Mouse (Mus musculus) T-helper 2 cell (primary cell): ENCODE data around the gene Tirap.

Experiments
- in situ Hi-C: fragments of 300-600 bp; cut with MboI, MseI; formaldehyde crosslinking; loops from one replicate; pipeline ENCODE4 v1.15.1; 2025; ENCODE audit warnings: high pct_unique_total_duplicates

Tirap gene

DNA sequence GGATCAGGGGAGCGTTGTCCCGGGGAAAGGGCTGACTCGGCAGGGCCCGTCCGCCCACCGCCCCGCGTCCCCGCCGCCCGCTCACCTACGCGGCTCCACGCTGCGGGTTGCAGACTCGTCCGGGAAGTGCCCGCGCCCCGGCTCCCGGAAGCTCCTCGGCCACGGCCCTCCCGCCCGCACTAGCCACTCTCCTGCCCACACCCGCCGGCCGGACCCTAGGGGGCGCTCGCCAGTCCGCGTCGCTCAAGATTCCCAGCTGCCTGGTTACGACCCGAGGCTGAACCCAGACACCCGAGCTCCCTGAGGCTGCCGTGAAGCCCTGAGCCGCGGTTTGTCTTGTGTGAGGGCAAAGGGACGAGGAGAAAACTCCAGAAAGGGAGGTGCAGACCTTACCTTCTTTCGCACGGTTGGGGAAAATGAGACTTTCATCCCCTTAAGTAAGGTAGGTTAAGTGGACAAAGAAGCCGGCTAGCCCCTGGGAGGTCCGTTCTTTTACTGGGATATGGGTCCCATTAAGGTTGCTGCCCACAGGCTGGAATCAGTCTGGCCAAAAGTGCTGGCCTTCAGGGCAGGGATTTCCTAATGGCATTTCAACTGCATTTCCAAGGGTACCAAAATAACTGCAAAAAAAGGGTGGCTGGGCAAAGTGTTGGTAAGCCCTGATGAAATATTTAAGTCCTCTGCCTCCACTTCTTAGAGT, at the start of gene Tirap, which contains the start of gene Srpr:
Gene Tirap, minus strand, starts transcription at position 520 of the 700 bp plus-strand sequence.
Gene Srpr, plus strand, starts transcription at position 404 of the 700 bp plus-strand sequence.
- in situ Hi-C loops, result no loop called here

GRCm38 (mm10) chr9:35249476-35249875, 49.4 kb upstream of the Tirap start:
- in situ Hi-C loops, result loop anchor here (10.0 kb wide), 1 partner anchor 1965 kb away; no protein-coding TSS in a partner anchor

DNA sequence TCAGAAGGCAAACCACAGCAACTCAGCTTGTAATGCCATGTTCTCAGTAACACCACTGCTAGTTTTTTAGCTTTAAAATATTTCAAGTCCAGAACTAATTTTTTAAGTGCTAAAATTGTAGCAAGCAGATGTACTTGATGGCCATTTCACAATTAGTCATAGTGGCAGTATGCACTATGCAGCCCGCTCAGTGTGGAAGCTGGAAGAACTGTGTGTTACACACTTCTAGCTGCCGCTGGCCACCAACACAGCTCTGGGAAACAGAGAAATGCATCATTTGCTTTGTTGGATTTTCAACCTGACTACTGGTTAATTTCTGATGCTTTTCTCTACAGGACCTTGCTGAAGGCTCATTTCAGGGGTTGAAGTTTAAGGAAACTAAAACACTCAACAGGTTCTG, 47.3 kb upstream of the Tirap start:
- in situ Hi-C loops, result loop anchor here (10.0 kb wide), 1 partner anchor 1967 kb away; no protein-coding TSS in a partner anchor

DNA sequence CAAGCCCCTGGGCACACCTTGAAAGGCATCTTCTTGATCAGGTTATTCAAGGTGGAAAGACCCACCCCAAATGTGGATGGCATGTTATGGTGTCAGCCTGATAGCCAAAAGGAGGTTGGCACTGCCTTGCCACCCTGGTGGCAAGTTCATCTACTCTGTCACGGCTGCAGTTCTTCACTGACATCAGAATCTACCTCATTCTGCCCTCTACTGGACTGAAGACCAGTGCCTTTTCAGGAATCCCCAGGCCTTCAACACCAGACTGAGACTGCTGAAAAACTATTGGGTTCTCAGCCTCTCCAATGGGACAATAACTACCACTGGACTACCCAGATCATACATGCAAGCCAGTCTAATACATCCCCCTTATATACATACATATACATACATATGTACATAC, 39.6 kb upstream of the Tirap start:
- in situ Hi-C loops, result loop anchor here (10.0 kb wide), 1 partner anchor 1975 kb away; no protein-coding TSS in a partner anchor

DNA sequence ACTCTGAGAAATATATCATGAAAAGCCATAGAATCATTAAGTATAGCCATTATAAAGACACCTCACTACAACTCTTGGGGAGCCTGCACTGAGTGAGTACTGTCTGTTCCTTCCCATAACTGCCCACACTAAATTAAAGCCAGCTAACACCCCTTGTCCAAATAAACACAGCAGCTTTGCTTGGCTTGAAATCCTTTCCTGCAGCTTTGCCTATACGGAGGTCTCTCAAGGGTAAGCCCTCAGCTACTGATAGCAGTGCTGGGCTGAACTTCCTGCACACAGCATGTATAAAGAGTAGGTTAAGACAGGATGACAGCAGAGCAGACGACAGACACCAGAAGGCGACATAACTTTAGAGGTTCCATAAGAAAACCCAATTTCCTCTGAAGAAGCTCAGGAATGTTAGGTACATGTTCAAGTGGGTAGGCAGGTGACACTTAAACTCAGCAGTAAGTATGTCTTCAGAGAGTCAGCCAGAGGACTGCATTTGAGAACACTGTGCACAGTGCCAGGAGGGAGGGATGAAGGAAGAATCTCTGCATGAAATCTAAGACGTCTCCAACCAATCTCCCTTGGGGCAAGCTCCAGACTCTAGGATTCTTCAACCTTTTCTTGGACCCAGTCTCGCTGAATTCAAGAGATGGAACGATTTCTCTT, 39.0 kb upstream of the Tirap start:
- in situ Hi-C loops, result no loop called here

GRCm38 (mm10) chr9:35238371-35238770, 38.3 kb upstream of the Tirap start:
- in situ Hi-C loops, result no loop called here

DNA sequence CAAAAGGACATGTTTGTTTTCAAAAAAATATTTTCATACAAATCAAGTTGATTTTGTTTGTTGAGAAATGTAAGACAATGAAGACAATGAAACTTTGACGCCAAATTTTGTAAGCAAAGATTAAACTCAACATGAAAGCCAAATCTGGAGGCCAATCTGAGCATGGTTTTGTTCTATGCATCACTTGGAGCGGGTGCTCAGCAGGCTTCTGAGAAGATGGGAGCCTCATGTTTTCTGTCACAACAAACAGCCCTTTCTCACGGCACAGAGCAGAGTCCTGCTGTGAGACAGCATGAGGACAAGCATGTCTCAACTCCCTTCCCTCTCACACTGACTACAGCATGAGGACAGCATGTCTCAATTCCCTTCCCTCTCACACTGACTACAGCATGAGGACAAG, 35.9 kb upstream of the Tirap start:
- in situ Hi-C loops, result no loop called here

- in situ Hi-C loops, result no loop called here
These were observed 28.6 kb upstream of the Tirap start for GRCm38 (mm10) chr9:35228671-35229070.

GRCm38 (mm10) chr9:35223466-35223865, 23.4 kb upstream of the Tirap start:
- in situ Hi-C loops, result no loop called here

DNA sequence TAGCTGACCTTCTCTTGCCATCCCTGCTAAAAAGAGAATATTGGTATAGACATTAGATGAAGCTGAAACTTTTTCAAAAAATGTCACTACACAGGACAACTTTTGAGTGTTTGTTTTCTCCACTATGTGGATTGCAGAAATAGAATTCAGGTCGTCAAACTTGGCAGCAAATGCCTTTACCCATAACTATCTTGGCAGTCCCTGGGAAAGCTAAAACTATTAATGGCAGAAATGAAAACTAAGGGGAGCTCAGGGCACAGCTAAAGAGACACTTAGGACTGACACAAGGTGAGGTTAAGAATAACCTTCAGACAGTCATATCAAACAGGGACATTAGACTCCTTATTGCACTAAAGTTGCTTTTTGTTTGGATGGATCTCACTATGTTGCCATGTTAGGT, 17.9 kb upstream of the Tirap start:
- in situ Hi-C loops, result no loop called here

DNA sequence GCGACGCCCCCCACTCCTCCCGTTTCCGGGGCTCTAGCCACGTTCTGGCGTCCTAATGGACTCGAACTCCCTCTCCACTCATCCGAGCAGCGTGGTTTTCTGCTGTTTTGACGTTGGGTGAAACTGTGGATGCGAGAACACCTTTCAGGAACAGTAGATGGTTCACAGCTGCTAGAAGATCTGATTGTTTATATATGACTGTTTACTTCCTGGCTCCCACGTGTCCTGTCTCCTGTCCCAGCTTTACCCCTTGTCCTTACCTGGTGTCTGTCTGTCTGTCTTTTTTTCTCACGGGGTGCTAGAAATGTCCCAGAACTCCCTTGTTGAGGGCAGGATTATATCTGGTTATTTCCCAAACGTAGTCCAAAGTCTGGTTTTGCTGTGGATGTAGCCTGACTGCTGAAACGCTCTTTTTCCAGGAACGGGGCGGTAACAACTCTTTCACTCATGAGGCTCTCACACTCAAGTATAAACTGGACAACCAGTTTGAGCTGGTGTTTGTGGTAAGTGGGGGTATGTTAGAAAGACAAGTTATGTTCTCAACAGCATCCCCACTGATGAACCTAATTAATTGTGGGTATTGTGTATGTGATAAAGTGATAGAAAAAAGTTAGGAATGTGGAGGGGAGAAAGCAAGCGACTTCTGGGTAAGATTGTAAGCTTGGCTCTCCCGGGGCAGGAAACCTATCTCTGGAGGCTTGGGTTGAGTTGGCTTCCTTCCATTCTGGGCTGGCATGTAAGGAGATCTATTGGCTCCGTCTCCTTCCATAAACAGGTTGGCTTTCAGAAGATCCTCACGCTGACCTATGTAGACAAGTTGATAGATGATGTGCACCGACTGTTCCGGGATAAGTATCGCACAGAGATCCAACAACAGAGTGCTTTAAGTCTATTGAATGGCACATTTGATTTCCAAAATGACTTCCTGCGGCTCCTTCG, 11.8 kb upstream of the Tirap start:
- in situ Hi-C loops, result loop anchor here (5.0 kb wide), 3 partner anchors 35 to 95 kb away; partner anchors contain the start of genes Dcps, Fam118b, Rpusd4 and St3gal4

DNA sequence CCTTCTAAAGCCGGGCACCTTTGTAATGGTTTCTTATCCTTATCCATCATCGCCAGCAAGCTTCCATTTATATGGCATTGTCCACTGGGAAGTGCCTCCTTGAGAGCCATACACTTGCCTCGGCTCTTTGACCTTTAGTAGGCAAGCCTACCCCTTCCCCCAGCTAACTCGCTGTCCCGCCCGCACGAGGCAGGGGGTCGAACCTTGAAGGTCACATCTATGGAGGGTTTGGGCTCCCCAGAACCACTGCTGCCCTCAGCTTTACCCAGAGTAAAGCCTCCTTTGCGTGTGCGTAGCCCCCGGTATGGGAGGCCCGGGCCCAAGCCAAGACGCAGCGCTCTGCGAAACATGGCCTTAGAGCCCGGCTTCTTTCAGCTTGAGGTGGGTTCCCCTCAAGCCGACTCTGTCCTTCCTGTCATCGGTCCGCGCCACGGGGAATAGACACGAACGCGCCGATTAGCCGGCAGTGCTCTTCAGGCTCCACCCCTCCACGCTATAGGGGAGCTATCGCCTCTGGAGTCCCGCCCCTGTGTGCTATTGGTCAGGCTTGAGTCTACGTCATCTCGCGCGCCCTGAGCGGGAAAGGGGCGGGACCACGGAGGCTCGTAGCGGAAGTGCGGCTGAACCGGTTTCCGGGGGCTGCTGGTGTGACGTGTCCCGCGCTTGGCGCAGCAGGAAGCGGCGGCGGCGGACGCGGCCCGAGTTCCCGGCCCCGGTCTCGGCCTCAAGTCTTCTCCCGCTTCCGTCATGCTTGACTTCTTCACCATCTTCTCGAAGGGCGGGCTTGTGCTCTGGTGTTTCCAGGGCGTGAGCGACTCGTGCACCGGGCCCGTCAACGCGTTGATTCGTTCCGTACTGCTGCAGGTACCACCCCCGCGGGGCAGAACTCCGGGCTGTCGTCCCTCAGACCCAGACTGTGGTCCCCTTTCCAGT, 10.7 kb upstream of the Tirap start, which contains the start of gene Foxred1:
Gene Foxred1, minus strand, starts transcription at position 514 of the 933 bp plus-strand sequence.
- in situ Hi-C loops, result loop anchor here (5.0 kb wide), 3 partner anchors 34 to 94 kb away; partner anchors contain the start of genes Dcps, Fam118b, Rpusd4 and St3gal4

DNA sequence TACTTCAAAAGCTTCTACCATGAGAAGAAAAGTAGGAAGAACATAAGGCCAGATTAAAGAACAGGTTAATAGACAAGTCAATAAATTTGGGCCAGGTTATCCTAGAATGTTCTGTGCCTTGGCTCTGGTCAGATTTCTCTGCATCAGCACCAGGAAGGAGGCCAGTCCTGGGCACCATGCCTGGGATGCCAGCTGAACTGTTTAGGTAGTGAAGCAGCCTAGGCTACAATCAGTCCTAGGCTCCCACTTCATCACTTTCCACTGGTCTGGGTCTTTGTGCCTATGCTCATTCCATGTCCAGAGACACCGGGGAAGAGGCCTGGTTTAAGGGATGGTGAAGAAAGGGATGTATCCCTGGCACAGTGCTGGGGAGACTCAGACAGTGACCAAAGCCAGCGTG, 4.3 kb upstream of the Tirap start:
- in situ Hi-C loops, result no loop called here

- in situ Hi-C loops, result no loop called here
These were observed 3.4 kb upstream of the Tirap start for GRCm38 (mm10) chr9:35203536-35203935.

DNA sequence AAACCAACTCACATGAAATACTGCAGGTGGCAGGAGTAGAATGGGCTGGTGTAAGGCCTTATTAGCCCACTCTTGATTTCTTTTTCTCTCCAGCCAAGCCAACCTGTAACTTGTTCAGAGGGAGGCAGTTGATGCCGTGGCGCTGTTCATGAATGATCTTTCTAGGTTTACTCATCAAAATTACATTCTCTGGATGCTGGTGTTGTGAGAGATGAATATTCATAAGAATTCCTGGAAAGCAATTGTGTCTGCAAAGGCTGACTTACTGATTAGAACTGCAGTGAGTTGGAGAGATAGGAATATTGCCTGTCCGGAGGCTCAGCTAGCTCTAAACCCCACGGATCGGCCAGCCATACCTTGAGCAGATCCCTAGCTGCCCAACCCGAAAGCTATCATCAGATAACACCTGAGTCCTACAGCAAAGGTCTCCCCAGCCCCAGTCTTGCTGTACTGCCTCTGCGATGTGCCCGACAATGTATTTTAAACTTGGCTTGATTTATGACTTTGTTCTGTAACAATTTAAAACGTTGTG, 504 bp upstream of the Tirap start:
- in situ Hi-C loops, result no loop called here

DNA sequence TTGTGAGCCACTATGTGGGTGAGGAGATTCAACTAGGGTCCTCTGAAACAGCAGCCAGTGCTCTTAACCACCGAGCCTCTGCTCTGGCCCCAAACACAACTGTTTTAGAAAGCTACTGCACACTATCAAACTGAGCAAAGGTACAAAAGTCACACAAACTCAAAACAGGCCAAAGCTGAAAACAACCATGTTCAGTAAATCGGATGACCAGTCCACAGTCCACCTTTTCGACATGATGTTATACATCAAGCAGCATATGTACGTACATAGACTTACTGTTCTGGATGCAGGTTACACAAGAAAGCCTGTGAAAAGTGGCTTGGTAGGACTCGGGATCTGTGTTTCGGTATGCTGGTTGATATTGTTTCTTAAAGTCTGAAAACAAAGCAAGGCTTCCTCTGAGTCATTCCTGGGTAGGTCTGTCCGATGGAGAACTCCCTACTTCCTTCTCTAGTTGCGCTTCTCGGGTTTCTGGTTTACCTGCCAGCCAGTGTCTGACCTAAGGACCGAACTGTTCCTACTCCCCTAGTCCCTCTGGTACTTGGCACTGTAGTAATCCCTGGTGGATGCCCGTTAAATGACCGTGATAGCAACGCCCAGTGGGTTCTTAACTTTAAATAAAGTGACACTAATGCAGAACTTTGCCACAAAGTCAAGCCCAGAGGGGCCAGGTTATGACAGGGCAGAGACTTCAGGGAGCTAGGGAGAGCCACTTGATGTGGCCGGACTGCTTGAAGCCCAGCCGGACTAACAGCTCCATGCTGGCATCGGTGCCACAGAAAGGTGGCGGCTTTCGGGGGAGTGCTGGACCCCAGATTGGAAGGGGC, 933 bp downstream of the Tirap start:
- in situ Hi-C loops, result no loop called here

- in situ Hi-C loops, result no loop called here
These were observed 1.7 kb downstream of the Tirap start for GRCm38 (mm10) chr9:35198351-35198750.

GRCm38 (mm10) chr9:35197625-35198024, 2.5 kb downstream of the Tirap start:
- in situ Hi-C loops, result no loop called here

DNA sequence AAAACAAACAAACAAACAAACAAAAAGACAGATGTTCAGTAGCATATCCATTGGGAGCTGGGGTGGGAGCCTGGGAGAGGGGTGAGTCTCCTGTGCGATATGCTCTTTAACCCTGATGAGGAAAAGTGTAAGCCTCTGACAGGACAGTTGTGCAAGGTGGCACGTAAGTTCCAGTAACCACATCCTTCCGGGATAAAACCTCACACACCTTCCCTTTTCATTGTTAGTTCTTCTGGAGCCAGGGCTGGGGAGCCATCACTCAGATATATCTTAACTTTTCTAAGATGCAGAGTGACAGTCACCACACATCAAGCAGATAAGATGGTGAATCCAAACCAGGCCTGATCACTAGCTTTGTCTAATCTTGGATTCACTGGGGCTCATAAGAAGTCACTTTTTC, 6.0 kb downstream of the Tirap start:
- in situ Hi-C loops, result no loop called here
